Mouse (Mus musculus) right cerebral cortex, postnatal 36 days (tissue): ENCODE results near the gene Ilf3.

Experiments
- DNase-seq, 2 experiments: peaks; one replicate each; pipeline ENCODE4 v3.0.0; 2022; ENCODE audit warnings: low spot score in 2 of 2, mixed read lengths in 1 of 2

Ilf3 gene

GRCm38 (mm10) chr9:21438219-21438618, 70.5 kb downstream of the Ilf3 start:
- no peak for DNase-seq

DNA sequence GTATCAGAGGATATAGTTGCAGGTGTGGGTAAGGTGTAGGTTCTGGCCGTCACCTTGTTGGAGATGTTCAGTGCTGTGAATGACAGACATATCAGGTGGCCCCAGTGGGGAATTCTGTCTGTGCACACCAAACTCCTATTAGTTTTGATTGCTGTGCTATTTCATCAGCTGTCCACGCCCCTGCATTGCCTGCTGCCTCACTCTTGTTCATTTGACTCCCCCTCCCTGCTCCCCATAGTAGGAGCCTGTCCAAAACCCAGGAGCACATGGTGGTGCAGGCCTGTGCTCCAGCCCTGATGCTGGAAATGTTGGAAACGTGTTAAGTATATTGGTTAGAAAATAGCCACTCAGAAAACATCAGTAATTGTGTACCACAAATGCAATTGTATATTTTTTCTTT, 71.8 kb downstream of the Ilf3 start:
- DNase-seq, result no peak

DNA sequence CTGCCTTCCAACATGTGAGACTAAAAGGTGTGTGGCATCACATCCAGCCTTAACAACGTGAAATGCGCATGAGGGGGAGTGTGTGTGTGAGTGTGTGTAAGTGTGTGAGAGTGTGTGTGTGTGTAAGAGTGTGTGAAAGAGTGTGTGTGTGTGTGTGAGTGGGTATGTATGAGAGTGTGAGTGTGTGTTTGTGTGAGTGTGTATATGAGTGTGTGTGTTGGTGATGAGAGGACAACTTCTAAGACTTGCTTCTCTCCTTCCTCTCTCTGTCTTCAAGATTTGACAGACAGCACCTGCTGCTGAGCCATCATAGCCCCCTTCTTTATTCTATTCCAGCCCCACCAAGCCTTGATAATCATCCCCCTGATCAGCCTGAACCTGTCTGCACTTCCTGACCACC, 72.2 kb downstream of the Ilf3 start:
- DNase-seq, result no peak

GRCm38 (mm10) chr9:21440387-21440786, 72.7 kb downstream of the Ilf3 start:
- no peak for DNase-seq

GRCm38 (mm10) chr9:21443853-21444252, 76.2 kb downstream of the Ilf3 start:
- no peak for DNase-seq

GRCm38 (mm10) chr9:21444574-21444973, 76.9 kb downstream of the Ilf3 start:
- no peak for DNase-seq

DNA sequence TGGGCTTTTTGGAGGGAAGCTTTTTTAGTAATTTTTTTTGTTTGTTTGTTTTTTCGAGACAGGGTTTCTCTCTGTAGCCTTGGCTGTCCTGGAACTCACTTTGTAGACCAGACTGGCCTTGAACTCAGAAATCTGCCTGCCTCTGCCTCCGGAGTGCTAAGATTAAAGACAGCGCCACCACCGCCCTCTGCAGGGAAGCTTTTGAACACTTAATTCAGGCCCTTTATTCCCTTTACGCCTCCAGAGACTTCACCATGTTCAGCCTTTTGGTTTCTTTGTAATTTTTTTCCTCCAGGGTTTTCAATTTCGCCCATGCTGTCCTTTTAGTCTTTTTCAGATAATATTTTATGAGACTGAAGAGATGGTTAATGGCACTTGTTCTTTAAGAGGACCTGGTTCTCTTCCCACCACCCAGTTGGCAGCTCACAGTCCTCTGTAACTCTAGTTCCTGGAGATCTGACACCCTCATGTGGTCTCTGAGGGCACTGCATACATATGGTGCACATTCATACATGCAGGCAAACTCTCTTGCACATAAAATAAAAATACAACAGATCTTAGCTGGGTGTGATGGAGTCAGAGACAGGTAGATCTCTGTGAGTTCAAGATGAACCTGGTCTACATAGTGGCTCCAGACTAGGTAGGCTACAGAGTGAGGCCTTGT, 77.5 kb downstream of the Ilf3 start:
- DNase-seq, result no peak

DNA sequence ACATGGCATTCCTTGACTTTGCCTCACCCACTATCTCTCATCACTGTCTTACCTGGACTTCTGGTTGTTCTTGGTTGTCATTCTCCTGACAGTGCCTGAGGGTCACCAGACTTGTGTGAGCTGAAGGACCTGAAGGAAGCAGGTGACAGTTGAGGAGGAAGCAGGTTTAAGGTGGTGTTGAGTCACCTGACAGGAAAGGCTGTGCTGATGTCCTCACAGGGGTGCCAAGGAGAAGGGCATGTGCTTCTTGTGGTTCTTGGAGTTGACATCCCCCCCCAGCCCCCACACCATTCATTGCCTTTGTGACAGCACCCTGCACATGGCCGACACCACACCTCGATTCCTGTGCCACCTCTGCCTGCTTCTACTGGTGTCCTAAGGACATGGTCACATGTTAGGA, 80.1 kb downstream of the Ilf3 start:
- no peak for DNase-seq

GRCm38 (mm10) chr9:21449710-21450109, 82.0 kb downstream of the Ilf3 start:
- DNase-seq, result no peak

DNA sequence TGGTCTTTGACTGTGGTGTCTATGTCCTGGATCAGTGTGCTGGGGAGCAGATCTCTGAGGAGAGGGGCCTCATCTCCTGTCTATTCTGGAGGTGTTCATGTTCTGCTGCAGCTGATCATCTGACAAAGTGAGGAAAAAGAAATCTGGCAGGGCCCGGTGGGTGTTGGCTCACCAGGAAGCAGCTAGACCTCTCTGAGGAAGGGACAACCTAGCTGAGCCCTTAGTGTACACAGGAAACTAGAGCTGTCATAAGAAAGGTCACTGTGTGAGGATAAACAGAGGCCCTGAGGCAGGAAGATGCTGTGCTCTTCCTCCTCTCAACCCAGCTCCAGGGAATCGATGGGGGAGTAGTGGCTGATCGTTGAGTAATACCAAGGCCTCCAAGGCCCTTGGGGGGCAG, 82.6 kb downstream of the Ilf3 start:
- no peak for DNase-seq

DNA sequence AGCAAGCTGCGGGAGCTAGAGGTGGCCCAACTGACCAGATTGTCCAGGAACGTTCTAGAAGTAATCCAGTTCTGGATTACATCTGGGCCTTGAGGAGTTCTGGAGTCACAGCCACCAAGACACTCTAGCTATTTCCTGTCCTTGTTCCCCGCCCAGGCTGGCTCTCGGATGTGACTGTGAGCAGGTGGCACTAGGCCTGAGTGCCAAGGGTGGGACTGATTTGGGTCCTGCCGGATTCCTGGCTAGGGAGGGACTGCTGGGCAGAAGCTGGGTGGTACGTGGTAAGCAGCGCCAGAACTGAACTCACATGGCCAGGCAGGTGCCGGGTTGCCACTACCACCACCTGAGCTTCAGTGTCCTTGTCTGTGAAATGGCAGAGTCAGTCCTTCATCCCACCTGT, 83.7 kb downstream of the Ilf3 start:
- DNase-seq, result no peak

GRCm38 (mm10) chr9:21451870-21452269, 84.2 kb downstream of the Ilf3 start:
- DNase-seq, result no peak

DNA sequence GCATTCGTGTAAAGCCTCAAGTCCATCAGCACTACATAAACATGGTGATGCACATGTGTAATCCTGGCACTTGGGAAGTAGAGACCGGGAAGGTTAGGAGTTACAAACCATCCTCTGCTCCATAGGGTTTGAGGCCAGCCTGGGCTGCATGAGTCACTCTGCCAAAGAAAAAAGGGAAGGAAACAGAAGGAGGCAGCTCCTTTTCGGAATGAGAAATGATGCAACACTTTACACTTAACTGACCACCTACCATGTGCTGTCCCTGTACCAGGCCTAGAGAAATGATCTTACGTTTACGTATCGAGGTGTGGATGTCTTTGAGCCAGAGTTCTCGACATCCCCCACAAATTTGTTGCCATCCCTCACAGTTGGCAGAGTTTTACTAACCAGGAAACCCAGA, 85.3 kb downstream of the Ilf3 start:
- no peak for DNase-seq

GRCm38 (mm10) chr9:21453459-21453858, 85.8 kb downstream of the Ilf3 start:
- DNase-seq, result no peak

GRCm38 (mm10) chr9:21454556-21454955, 86.9 kb downstream of the Ilf3 start:
- no peak for DNase-seq
